Mouse (Mus musculus) regulatory T cell (primary cell): ENCODE data around the gene Gm20388.

Source experiments
- in situ Hi-C: fragments of 300-600 bp; cut with MboI, MseI; formaldehyde crosslinking; loops from one replicate; pipeline ENCODE4 v1.15.1; 2025; ENCODE audit warnings: high pct_unique_total_duplicates

The Gm20388 gene

DNA sequence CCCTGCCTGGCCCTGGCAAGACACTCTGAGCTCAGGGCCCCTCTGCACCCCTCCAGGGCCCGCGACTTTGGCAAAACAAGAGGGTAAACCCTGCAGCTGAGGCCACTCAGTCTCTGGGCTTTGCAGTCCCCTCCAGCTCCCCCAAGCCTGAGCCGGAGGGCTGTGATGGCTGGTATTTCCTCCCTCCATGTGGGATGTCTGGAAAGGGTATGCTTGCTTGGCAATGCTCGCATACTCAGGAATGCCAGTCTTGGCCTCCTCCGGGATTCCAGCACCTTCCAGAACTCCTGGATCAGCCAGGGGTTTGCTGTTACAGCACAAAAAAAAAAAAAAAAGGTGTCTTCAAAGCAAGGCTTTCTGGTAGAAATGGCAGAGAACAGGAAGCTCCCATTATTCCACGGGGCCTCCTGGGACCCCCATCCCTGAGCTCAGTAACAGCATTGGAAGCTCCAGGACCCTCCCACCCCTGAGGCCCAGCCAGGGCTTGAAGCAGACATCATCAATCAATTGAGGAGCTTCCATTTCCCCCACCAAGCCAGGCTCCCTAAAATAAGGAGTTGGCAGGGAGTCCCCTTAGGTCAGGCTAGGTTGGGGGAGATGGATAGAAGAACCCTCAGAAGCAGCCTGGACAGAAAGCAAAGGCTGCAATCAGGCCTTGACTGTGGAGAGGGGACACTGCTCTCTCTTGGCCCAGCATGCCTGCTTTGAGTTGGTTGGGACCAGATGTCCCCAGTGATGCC is 1616.3 kb downstream of the Gm20388 start:
- in situ Hi-C loops = no loop called here

DNA sequence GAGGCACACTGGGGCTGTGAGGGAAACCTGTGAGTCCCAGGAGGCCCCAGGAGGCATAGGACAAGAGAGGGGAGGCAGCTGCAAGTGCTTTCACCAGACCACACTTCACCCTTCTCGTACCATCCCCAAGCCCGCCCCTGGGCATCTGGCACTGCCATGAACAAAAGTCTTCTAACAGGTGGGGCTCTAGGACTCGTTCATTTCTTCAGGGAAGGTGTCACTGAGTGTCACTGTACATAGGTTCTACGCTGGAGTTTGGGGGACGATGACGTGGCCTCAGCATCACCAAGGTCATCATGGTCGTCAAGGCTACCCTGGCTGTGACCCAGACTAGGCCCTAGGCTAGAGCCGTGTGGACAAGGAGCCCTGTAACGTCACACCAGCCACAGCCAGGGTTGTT is 1617.1 kb downstream of the Gm20388 start:
- in situ Hi-C loops = no loop called here

DNA sequence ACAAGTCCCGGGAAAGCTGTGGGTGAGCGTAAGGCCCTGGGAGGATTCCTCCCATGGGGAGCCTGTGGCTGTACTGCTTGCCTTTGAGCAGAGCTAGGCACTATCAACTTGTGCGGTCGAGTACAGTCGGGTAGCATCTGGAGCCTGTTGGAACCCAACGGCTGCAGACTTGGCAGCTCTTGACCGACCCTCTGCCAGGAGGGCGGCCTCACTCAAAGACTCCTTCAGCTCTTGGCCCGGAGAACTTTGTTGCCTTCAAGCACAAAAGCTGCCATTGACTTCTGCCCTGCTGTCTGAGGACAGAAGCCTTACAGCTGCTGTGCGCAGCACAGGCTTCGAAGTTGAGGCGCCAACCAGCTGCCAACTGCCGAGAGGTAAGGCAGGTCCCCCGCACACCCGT is 1618.1 kb downstream of the Gm20388 start:
- in situ Hi-C loops = no loop called here

DNA sequence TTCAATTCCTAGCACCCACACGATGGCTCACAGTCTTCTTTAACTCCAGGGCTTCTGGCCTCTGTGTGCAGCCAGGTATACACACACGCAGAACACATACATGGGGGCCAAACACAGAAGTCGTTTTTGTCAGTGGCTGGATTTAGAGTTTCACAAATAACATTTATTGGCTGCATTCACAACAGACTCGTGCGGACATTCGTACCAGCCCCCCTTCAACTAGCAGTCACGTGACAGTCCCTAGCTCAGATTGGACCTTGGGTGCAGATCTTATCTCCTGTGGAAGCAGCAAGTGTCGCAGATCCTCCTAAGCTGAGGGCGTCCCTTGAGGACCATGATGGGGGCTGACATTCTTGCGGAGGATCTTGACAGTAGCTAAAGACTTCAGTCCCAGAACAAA is 1620.0 kb downstream of the Gm20388 start:
- in situ Hi-C loops = no loop called here

DNA sequence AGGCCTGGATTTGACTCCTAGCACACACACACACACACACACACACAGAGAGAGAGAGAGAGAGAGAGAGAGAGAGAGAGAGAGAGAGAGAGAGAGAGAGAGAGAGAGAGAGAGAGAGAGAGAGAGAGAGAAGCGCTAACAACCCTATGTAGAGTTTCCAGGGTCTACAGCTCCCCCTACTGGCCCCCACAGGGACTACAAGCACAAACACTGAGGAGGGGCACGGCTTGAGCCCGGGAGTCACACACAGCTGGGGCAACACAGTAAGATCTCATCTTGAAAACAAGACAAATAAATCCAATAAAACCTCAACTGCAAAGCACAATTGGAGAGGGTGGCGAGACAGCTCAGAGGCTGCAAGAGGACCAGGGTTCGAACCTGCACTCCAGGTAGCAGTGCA is 1621.7 kb downstream of the Gm20388 start:
- in situ Hi-C loops = no loop called here

DNA sequence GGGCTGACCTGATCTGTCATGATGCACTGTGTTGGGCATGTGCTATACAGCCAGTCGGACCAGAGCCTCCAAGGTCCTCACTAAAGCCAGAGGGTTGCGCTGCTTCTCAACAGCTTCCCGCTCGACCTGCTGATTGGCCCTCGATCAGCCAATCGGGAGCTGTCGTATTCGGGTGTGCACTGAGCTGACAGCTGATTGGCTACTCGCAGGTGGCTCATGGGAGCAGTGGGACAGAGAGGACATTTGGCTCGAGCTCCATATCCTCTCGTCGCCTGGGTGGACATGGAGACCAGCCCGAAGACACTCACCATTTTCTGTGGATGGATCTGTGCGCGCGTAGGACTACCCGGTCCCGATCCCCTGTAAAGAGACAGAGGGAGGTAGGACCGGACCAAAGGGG is 1631.2 kb downstream of the Gm20388 start:
- in situ Hi-C loops = no loop called here

DNA sequence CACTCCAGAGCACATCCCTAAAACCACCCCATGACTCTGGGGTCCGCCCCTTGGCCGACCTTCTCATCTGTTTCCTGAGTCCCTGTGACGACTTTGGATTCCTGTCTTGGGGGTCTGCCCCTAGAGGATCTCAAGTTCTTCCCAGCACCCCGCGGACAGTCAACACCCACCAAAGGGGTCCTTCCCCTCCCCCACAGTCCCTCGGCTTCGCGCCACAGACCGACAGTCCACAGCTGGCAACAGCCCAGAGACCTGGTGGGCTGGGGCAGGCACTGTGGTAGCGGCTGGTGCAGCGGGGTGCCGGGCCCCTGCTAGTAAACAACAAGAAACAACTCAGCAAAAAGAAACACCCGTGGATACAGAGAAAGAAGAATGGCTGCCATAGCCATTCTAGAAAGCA is 1632.3 kb downstream of the Gm20388 start:
- in situ Hi-C loops = no loop called here

DNA sequence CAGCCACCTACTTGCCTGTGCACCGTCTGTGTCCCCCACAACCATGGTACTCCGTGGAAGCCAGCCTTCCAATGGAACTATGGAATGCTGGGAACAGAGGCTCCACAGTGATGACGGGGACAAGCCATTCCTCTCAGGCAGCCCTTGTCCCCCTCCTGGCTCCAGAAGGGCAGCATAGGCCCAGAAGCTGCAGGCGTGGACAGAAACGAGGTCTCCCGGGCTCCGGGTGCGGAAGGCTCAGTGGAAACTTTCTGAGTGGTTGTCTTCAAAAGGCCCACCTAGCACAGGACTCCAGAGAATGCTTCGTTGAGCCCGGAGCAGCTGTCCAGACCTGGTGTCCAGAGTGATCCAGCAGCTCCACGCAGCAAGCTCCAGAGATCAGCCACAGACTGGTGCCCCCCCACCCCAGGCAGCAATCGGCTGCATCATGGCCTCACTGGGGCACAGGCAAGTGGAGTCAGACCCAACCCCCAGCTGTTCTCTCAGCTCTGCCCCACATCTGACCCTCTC is 1633.7 kb downstream of the Gm20388 start, which contains the start of gene 1700018B08Rik:
TSS of gene 1700018B08Rik (minus strand) at position 45 of the 510 bp plus-strand sequence.
- in situ Hi-C loops = no loop called here

DNA sequence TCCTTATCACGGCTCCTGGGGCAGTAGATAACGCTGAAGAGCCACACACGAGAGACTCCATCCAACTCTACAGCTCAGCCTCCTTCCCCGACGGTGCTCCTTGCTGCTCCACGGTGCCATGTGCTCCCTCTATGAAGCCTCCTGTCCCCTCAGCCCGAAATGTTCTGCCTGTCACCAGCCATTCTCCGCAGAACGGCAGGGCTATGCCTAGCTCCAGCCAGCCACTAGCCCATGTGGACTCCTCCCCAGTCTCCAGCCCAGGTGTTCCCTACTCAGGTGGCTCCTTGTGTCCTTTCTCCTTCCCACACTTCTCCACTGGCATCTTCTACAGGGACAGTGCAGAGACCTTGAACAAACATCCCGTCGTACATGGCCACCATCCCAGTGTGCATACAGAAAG is 1634.3 kb downstream of the Gm20388 start:
- in situ Hi-C loops = loop anchor here (5.0 kb wide), 1 partner anchor 47 kb away; the partner anchor contains the start of gene Map1lc3b

DNA sequence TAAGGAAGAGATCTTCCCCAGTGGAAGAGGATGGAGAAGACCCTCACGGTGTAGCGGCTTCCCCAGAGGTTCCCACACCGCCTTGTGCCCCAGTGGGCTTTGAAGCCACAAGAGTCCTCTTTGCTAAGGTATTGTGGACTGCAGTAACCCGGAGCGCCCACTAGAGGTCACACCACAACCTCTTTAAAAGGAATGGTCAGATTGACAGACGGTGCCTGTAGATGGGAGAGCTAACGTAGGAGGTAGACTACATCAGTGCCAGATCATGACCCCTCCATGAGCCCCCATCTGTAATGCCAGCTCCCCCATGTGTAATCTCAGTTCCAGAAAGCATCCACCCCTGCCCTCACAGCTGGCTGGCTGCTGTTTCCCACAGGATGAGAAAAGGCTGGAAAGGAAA is 1636.5 kb downstream of the Gm20388 start:
- in situ Hi-C loops = loop anchor here (5.0 kb wide), 1 partner anchor 45 kb away; the partner anchor contains the start of gene Map1lc3b

DNA sequence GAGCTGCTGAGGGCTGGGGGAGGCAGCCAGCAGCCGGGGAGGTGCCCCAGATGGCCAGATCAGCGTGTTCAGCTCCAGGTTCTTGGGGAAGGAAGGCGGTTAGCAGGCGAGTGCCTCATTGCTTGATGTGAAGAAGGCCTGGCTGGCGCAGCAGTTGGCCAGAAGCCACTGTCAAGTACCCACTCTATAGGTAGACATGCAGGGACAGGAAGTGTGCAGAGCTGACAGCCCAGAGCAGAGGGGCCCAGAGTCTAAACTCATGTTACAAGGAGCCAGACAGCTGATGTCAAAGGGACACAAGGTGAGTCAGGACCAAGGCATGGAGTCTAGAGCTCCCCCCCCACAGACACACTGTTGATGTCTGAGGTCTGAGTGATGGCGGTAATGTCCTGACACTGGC is 1639.4 kb downstream of the Gm20388 start:
- in situ Hi-C loops = no loop called here

DNA sequence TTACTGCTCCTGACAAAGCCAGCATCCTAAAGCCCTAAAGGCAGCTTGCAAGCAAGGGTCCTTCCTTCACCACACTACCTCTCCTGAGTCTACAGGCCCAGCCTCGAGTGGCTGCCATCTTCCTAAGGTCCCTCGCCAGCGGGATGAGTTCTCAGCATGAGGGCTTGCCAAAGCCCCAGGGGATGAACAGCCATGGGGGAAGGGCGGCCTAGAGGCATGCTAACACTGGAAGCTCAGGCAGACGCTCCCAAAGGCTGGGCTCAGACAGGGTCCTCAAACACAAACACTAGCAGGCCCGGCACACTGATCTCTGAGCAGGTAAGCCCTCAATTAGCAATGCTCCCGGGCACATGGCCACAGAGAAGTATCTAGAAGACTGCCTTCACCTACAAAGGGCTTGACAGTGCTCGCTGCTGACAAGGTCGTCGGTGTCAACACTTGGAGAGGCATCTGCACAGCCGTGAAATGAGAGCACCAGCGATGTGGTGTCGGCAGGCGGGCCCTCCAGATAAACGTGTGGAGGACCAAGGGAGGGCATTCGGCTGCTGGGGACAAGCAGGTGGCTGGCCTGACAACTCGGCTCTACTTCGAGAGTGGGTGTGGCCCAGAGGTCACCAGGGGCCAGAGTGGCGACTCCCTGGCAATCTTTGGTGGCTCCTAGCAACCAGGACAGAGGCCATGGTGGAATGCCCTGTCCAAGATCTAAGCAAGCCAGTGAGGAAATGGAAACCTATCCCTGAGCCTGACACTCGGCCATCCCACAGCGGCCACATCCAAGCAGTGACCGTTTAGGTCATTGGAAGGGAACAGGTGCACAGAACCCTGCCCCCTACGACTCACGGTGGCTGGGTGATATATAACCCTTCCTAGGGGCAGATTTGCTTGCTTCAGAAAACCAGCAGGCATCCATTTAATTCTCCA is 1640.7 kb downstream of the Gm20388 start:
- in situ Hi-C loops = no loop called here

DNA sequence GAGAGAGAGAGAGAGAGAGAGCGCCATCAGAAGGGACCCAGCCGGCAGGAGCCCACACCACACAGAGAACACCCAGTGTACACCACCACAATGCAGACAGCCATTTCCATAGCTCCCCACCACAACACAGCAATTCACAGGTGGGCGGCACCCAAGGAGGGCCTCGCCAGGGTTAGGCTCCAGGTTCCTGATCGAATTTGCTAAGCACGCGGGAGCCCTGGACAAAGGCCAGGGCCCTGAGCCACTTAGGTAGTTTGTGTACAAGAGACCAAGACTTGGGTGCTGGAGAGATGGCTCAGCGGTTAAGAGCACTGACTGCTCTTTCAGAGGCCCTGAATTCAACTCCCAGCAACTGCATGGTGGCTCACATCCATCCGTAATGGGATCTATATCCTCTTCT is 1641.9 kb downstream of the Gm20388 start:
- in situ Hi-C loops = no loop called here

DNA sequence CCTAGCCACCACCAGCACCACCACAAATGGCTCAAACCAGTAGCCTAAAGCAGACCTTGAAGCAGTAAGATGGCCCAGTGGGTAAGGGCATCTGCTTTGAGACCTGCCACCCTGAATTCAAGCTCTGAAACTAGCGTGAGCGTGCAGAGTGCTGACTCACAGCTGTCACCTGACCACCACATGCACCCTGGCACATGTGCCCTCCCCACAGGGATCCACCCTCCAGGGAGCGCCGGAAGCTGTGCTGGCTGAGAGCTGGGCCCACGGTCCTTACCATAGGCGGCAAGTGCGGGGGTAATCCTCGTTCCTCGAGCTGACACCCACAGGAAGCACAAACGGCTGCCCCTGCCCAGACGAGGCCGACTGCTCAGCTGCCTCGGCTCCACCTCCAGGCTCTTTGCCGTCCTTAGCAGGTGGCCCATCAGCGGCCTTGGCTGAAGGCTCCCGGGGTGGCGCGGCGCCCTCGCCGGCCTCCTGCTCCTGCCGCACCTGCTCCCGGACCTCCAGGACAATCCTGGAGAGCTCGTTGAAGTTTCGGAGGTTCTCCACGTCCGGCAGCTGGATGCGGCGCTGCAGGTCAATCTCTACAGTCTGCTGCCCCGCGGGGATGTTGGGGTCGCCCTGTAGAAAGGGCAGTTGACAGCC is 1643.3 kb downstream of the Gm20388 start:
- in situ Hi-C loops = no loop called here

DNA sequence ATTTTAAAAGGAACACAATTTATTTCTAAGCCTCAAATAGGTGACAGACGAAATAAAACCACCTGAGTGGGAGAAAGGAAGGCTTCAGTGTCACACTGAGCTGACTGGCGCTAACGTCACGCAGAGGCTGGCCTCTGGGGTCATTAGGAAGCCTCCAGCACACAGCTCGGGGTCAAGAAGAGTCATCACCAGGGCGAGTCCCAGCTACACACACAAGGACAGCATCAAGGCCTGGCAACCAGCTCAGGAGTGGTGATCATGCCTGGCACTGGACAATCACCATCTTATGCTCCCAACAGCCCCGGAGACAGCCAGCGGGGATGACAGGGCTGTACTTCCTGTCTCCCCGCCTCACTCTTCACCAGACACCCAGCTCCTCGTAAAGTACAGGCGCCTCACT is 1647.1 kb downstream of the Gm20388 start:
- in situ Hi-C loops = no loop called here

DNA sequence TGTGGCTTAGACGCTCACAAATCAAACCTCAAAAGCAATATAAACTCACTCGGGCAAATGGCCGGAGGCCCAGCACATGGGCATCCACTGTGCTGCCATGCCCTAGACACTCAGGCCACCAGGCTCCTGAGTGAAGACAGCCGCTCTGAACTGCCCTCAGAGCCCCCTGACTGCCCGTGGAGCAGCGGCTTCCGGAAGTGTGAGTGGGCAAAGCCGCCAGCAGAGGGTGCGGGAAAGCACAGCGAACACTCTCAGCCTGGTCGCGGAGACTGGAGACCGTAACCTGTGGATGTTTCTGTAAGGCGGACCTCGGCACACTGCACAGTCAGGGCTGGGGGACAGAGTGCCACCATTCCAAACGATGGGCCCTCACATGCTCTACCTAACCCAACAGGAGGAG is 1647.9 kb downstream of the Gm20388 start:
- in situ Hi-C loops = no loop called here

DNA sequence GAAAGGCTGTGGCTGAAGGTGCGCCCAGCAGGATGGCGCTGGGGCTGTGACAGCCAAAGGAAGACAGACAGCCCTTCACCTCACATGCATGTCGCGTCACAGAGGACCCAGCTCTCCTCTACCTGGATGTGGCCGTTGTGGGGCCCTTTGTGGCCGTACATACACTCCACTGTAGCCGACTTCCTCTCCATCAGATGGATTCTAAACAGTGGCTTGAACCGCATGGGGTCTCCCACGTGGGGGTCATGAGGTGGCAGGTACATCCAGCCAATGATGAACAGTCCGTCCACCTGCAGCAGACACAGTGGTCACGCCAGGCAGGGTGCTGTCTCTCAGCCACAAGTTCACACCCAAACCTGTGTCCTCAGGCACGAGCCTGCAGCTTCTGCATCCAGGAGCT is 1649.2 kb downstream of the Gm20388 start:
- in situ Hi-C loops = no loop called here

DNA sequence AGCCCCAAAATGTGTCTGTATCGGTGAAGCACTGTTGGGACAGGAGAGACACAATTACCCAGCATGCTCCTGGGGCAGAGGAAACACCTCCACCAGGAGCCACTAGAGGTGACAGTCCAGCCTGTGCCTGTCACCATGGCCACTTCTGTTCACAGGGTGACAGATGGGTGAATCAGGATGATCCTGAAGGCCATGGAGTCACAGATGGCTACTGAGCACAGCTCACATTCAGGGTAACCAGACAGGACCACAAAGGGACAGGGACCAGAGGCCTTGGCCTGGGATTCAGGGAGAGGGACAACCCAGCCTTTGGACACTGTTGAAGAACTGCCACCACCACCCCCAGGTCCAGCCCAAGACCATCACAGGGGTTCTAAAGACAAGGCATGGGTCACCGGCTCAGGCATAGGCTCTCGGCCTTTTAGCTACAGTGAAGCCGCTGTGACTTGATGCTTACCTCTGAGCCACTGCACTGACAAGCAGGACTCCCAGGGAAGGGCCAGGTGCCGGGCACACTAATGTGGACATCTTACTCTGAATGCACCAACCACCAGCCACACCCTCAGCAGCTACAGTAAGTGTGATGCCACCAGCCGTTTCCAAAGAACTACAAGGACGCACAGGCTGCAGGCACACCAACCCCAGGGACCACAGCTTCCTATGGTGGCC is 1649.9 kb downstream of the Gm20388 start:
- in situ Hi-C loops = no loop called here

DNA sequence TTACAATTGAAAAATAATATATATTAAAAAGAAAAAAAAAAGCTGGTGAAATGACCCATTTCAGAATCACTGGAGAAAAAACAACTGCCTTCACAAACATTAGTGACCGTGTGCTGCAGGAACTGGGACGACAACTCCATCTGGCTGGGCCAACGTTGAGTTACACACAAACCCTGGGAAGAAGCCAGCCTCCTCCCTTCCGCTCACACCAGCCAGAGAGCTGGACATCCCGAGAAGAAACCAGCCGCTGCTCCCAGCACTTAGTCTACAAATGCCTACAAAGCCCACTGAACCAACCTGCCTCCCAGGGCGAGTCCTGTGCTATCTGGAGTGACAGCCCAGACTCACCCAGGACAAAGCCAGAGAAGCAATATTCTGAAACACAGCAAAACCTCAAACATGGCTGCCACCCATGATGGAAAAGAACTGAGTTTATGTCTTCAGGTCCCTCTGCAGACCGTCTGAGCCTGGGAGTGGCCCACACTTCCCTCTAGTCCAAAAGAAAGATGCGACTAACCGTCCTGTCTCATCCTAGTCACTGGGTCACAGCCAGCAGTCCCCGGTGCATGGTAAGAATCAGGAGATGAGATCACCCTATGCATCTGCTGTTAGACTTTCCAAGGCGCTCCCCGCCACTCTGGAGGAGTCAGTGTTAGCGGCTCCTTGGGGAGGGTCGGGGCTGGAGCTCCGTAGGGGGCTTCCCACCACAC is 1651.2 kb downstream of the Gm20388 start:
- in situ Hi-C loops = no loop called here

DNA sequence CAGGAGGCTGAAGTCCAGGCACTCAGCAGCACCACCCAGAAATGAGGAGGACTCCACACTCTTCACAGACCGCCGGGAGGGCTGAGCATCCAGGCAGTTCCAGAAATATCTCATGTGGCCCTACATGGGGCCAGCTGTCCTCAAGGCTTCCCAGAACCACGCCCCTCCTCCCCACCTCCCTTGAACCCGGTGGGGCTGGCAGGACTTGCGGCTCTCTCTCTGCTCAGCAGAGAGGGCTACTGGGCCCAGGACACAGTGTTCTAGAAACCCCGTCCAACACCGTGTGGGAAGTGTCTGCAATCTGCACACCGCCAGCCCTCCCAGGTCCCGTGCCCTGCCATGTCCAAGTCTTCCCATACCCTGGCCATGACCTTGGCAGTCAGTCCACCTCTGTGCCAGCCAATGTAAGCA is 1652.3 kb downstream of the Gm20388 start:
- in situ Hi-C loops = no loop called here

DNA sequence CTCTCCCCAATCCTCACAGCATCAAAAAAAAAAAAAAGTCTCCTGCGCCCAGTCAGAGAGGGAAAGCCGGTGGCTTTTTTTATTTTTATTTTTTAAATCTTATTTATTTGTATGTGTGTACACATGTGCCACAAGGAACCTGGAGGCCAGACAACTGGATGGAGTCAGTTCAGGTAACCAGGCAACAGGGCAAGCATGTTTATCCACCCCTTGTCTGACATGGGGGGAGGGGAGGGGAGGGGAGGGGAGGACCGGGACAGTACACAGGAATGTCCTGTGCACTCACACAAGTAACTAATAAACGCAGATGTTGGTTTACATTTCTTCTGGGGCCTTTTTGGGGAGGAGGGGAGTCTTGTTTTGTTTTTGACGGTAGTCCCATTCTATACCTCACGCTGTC is 1653.1 kb downstream of the Gm20388 start:
- in situ Hi-C loops = no loop called here
